In the genomic region with DNA sequence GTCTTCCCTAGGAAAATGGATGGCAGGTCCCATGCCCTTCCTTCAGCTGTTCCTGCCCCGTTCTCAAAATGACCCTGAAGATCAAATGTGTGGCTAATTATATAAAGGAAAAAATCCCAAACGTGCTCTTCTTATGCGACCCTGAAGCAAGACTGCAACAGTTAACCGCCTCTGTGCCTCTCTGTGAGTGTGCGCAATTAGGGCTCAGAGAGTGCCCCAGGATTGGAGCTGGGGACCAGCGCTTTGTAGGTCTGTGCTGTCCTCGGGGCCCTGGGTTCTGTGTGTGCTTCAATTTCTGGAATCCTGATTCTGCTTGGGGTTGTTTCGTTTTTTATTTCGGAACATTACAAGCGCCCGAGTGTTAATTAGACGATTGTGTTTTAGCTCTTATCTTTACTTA, we compare ENCODE assay signal across 10 mouse cellular contexts. TPM values are rescaled to one million over a fixed set of nuclear protein-coding genes. Genes with fewer than 3 reads are reported as not detected.
DNase-seq lines count a peak whose midpoint lies in the region; ATAC-seq lines count a peak whose summit lies in the region.
"Had no signal": no experiment of that assay in that cellular context is flagged by ENCODE, and none has a peak within 500 bp of the region (broad histone marks: within the 10 kb centered on the region; RNA-seq: fewer than 3 reads in every experiment).

No protein-coding gene starts in this region.

- H3K4me1 ChIP-seq in heart, embryonic 15.5 days (replicated peaks), result peaks cover 18% of the 10 kb centered on the region
- peaks cover 7% of the 10 kb centered on the region; the same call in 1 of the 2 replicates for H3K4me1 ChIP-seq in hindbrain, embryonic 14.5 days (replicated peaks; ENCODE audit: control insufficient read depth, insufficient read depth, low read length)
- H3K4me1 ChIP-seq in midbrain, embryonic 12.5 days, result peaks cover 11% of the 10 kb centered on the region

- peaks cover 18% of the 10 kb centered on the region; the same call in 1 of the 2 replicates for H3K27me3 ChIP-seq in heart, embryonic 15.5 days
- H3K27me3 ChIP-seq in hindbrain, embryonic 14.5 days (ENCODE audit: control insufficient read depth, insufficient read depth, low read length), result no peaks in the 10 kb centered on the region
- H3K27me3 ChIP-seq in midbrain, embryonic 12.5 days, result 0 out of 2 replicates have a peak, but pooled peaks cover 3% of the 10 kb centered on the region

- WGBS in heart, embryonic 15.5 days, result 7% methylated on average over 12 of the region's 12 CpGs
- WGBS in hindbrain, embryonic 14.5 days, result 15% methylated on average over 12 of the region's 12 CpGs
- 15% methylated on average over 12 of the region's 12 CpGs for WGBS in midbrain, embryonic 12.5 days

- H3K9me3 ChIP-seq in heart, embryonic 15.5 days (replicated peaks), result no peaks in the 10 kb centered on the region
- H3K9me3 ChIP-seq in hindbrain, embryonic 14.5 days (ENCODE audit: control insufficient read depth, low read length), result no peaks in the 10 kb centered on the region
- H3K9me3 ChIP-seq in midbrain, embryonic 12.5 days, result no peaks in the 10 kb centered on the region

- no peak for ATAC-seq in heart, embryonic 15.5 days (replicated peaks; ENCODE audit: insufficient number of reproducible peaks, insufficient read depth, low FRiP score, low read depth)
- ATAC-seq in hindbrain, embryonic 14.5 days (ENCODE audit: low FRiP score), result no peak
- no peak for ATAC-seq in midbrain, embryonic 12.5 days (ENCODE audit: low FRiP score, low read depth)

- peak overlapping the region; percentile 38 for H3K4me3 ChIP-seq in heart, embryonic 15.5 days
- H3K4me3 ChIP-seq in hindbrain, embryonic 14.5 days (replicated peaks; ENCODE audit: low read length), result peak overlapping the region; percentile 24; the same call in 1 of the 2 replicates
- H3K4me3 ChIP-seq in midbrain, embryonic 12.5 days, result peak overlapping the region; percentile 41
- H3K4me3 ChIP-seq: erythroblast, embryonic 14.5 days had no signal

- H3K4me2 ChIP-seq in heart, embryonic 15.5 days, result peak overlapping the region; percentile 66
- peak overlapping the region; percentile 54 for H3K4me2 ChIP-seq in hindbrain, embryonic 14.5 days (replicated peaks)
- H3K4me2 ChIP-seq in midbrain, embryonic 12.5 days (replicated peaks), result peak overlapping the region; percentile 66

- H3K27ac ChIP-seq in heart, embryonic 15.5 days, result no peak overlapping the region
- no peak overlapping the region for H3K27ac ChIP-seq in hindbrain, embryonic 14.5 days
- no peak overlapping the region for H3K27ac ChIP-seq in midbrain, embryonic 12.5 days (replicated peaks)

- DNase-seq in heart, adult 18-20 months, result no peak
- DNase-seq in embryo, embryonic 10.5 days (ENCODE audit: low spot score), result peak; percentile 48
- DNase-seq in hindbrain, embryonic 14.5 days (ENCODE audit: low spot score), result no peak
- no peak for DNase-seq in B cell, adult 2 months
- no peak for DNase-seq in ovary, postnatal 14 days (ENCODE audit: low spot score)
- DNase-seq in frontal cortex, postnatal 25 days (ENCODE audit: low spot score in 2 of 2), result no peak

- no peak overlapping the region for H3K9ac ChIP-seq in heart, embryonic 15.5 days
- H3K9ac ChIP-seq in hindbrain, embryonic 14.5 days, result 0 out of 2 replicates have a peak overlapping the region, but pooled peaks have one; percentile 24
- H3K9ac ChIP-seq in midbrain, embryonic 12.5 days (replicated peaks), result peak overlapping the region; percentile 44; the same call in 1 of the 2 replicates

- no peaks in the 10 kb centered on the region for H3K36me3 ChIP-seq in heart, embryonic 15.5 days
- no peaks in the 10 kb centered on the region for H3K36me3 ChIP-seq in hindbrain, embryonic 14.5 days (replicated peaks; ENCODE audit: control insufficient read depth, insufficient read depth)
- H3K36me3 ChIP-seq in midbrain, embryonic 12.5 days, result no peaks in the 10 kb centered on the region

RNA-seq across cellular contexts. Expression of a gene that starts 0.5 kb away (rescaled TPM):
- 0.04 and 0.15 TPM in 2 replicates for polyA plus RNA-seq in heart, embryonic 15.5 days (2015; fragmentation: Nextera tagmentation; extraction: Ambion mirVana)
- total RNA-seq in heart, adult 18-20 months (2021), result under 1 TPM; 0.07 to 0.36 TPM
- polyA plus RNA-seq in hindbrain, embryonic 14.5 days (2014; fragmentation: Nextera tagmentation; extraction: Ambion mirVana), result 0.30 and 0.80 TPM in 2 replicates
- 0.03 and 0.05 TPM in 2 replicates for polyA plus RNA-seq in midbrain, embryonic 12.5 days (2016; fragmentation: Nextera tagmentation; extraction: Ambion mirVana)
- polyA plus RNA-seq: large intestine, adult 2 months had no signal

RNA-seq across cellular contexts. Expression of a gene that starts 51.8 kb away (rescaled TPM):
- polyA plus RNA-seq in heart, embryonic 15.5 days (2015; fragmentation: Nextera tagmentation; extraction: Ambion mirVana), result 4.8 and 5.3 TPM in 2 replicates
- 1 to 10 TPM; 2.4 to 3.3 TPM for total RNA-seq in heart, adult 18-20 months (2021)
- polyA plus RNA-seq in hindbrain, embryonic 14.5 days (2014; fragmentation: Nextera tagmentation; extraction: Ambion mirVana), result 10.8 and 12.3 TPM in 2 replicates
- polyA plus RNA-seq in midbrain, embryonic 12.5 days (2016; fragmentation: Nextera tagmentation; extraction: Ambion mirVana), result 11.8 and 13.6 TPM in 2 replicates
